ENCODE assay signal across 27 mouse cellular contexts in the genomic region with DNA sequence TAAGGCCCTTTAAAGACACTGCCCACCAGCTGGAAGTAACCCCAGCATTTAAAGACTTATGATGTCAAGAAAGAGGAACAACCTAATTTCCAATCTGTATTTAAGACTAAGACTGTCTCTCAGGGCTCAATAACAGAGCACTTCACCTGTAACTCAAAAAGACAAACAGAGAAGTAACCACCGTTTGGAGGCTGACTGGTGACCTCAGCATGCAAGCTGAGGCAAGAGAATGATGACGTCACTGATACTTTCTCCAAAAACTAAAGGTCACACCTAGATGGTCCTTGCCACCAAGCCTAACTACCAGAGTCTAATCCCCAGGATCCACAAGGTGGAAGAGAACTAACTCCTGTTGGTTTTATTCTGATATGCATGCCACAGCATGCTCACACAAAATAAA. TPM values are rescaled to one million over a fixed set of nuclear protein-coding genes. Genes with fewer than 3 reads are reported as not detected.
DNase-seq lines count a peak whose midpoint lies in the region; TF ChIP-seq lines count a peak whose summit lies in the region.
"Had no signal": no experiment of that assay in that cellular context is flagged by ENCODE, and none has a peak within 500 bp of the region (broad histone marks: within the 10 kb centered on the region; RNA-seq: fewer than 3 reads in every experiment).

No protein-coding gene starts in this region.

- no peak overlapping the region for H3K4me3 ChIP-seq in heart, adult 2 months
- H3K4me3 ChIP-seq: embryonic facial prominence, embryonic 10.5 days; embryonic facial prominence, embryonic 13.5 days; erythroblast, embryonic 14.5 days; forebrain, embryonic 12.5 days; forebrain, embryonic 15.5 days; heart, embryonic 13.5 days had no signal

- peaks cover 5% of the 10 kb centered on the region for H3K4me1 ChIP-seq in heart, adult 2 months (ENCODE audit: control insufficient read depth, insufficient read depth, low read length)

- TF ChIP-seq CTCF in heart, adult 2 months (IDR thresholded peaks at IDR 0.05), result no peak

- WGBS in heart, adult 2 months, result 43% methylated on average over 2 of the region's 2 CpGs

- H3K9ac ChIP-seq in heart, adult 2 months (ENCODE audit: low read depth, low read length), result no peak overlapping the region
- H3K9ac ChIP-seq: embryonic facial prominence, embryonic 13.5 days; forebrain, embryonic 12.5 days; forebrain, embryonic 15.5 days; heart, embryonic 13.5 days; hindbrain, embryonic 14.5 days had no signal

- DNase-seq in heart, adult 11 months, result peak; percentile 18
- DNase-seq in heart, adult 2 months, result no peak
- peak; percentile 15 for DNase-seq in testis, postnatal 10 days (ENCODE audit: low spot score)
- no peak for DNase-seq in testis, postnatal 14 days (ENCODE audit: low spot score)
- DNase-seq in splenic B cell, adult 2 months (ENCODE audit: low read depth, low spot score), result peak; percentile 49
- DNase-seq in cerebellum, adult 11-12 months, result no peak
- DNase-seq: adrenal gland, postnatal 10 days; cerebellum, adult 2 months; cerebellum, adult 9-11 months; cerebellum, postnatal 36 days; embryo, embryonic 11 days; gastrocnemius, postnatal 25 days; heart, postnatal 14 days; heart, postnatal 4 days; kidney, adult 18-20 months had no signal

- no peaks in the 10 kb centered on the region for H3K27me3 ChIP-seq in heart, adult 2 months (ENCODE audit: control insufficient read depth, insufficient read depth, low read length)
- H3K27me3 ChIP-seq in splenic B cell, adult 2 months (ENCODE audit: control insufficient read depth, insufficient read depth, low read length, poor library complexity, severe bottlenecking), result no peaks in the 10 kb centered on the region
- H3K27me3 ChIP-seq: embryonic facial prominence, embryonic 13.5 days; forebrain, embryonic 12.5 days; forebrain, embryonic 15.5 days; heart, embryonic 13.5 days; Patski had no signal

- intact Hi-C loops in heart, adult 2 months (cut with DNase I), result loop anchor here (5.0 kb wide), 1 partner anchor 153 kb away; no protein-coding TSS in a partner anchor

- no peak overlapping the region for H3K27ac ChIP-seq in heart, adult 2 months
- H3K27ac ChIP-seq: embryonic facial prominence, embryonic 10.5 days; embryonic facial prominence, embryonic 13.5 days; forebrain, embryonic 12.5 days; forebrain, embryonic 15.5 days; heart, embryonic 13.5 days; hindbrain, embryonic 14.5 days; hindbrain, postnatal 0 days had no signal

- peaks cover 36% of the 10 kb centered on the region for H3K36me3 ChIP-seq in heart, adult 2 months (ENCODE audit: control insufficient read depth, insufficient read depth, low read length)
- H3K36me3 ChIP-seq in splenic B cell, adult 2 months (ENCODE audit: control insufficient read depth, insufficient read depth, low read length, poor library complexity, severe bottlenecking), result peaks cover 13% of the 10 kb centered on the region

- no peak for TF ChIP-seq POLR2A in heart, adult 2 months (IDR thresholded peaks at IDR 0.05; ENCODE audit: insufficient read depth, low read depth, low read length)

- peaks cover 5% of the 10 kb centered on the region; the same call in 1 of the 2 replicates for H3K79me2 ChIP-seq in heart, adult 2 months (replicated peaks; ENCODE audit: control insufficient read depth, insufficient read depth, low read length)

- TF ChIP-seq EP300 in heart, adult 2 months (IDR thresholded peaks at IDR 0.05; ENCODE audit: insufficient read depth, low read depth, low read length), result no peak

RNA-seq across cellular contexts. Expression of a gene that starts 5.0 kb away (rescaled TPM):
- 100 to 1,000 TPM; 121 to 143 TPM for total RNA-seq in heart, adult 2 months (2021)
- 26.5 and 51.2 TPM in 2 replicates for polyA plus RNA-seq in heart, adult 2 months (2012; rRNA removed)

RNA-seq across cellular contexts. Expression of a gene that starts 55.6 kb away (rescaled TPM):
- 10 to 100 TPM in 1 of 2 experiments, 1 to 10 TPM in 1; 7.6 to 12.2 TPM for total RNA-seq in heart, adult 2 months (2021)
- 4.1 and 6.8 TPM in 2 replicates for polyA plus RNA-seq in heart, adult 2 months (2012; rRNA removed)

RNA-seq across cellular contexts. Expression of a gene that starts 55.8 kb away (rescaled TPM):
- under 1 TPM in 1 of 2 experiments, not detected in 1; 0.16 TPM for total RNA-seq in heart, adult 2 months (2021)
- 0.18 TPM in 1 of 2 replicates, not detected in the other for polyA plus RNA-seq in heart, adult 2 months (2012; rRNA removed)
- total RNA-seq: adrenal gland, adult 18-20 months; gastrocnemius, postnatal 25 days had no signal
- polyA plus RNA-seq: CD4-positive, CD25-positive, alpha-beta regulatory T cell, adult 4 months; inflammation-experienced regulatory T-cells, adult 6 months had no signal

Comparison
In these comparisons a context has a peak if more than half of its experiments do, and no peak if none do; other contexts are left out.
1. DNase-seq: peak in heart, adult 11 months (single experiment), testis, postnatal 10 days (single experiment) and splenic B cell, adult 2 months (single experiment); none in heart, adult 2 months (0 of 2), testis, postnatal 14 days (single experiment) and cerebellum, adult 11-12 months (single experiment).